Mouse (Mus musculus) thymus, adult 2 months (tissue): ENCODE data around the gene Fam102b. TPM values are rescaled to one million over a fixed set of nuclear protein-coding genes. Genes with fewer than 3 reads are reported as not detected.

Experiments
- DNase-seq: peaks from one replicate; pipeline ENCODE4 v3.0.0; 2021
- H3K27ac ChIP-seq: fragments of 200-500 bp; 2 replicates; pipeline ENCODE4 v1.5.1; 2012; ENCODE audit warnings: low read length, control low read depth; ENCODE audit not compliant: control insufficient read depth, insufficient read depth
- H3K27me3 ChIP-seq: fragments of 200-500 bp; 2 replicates; pipeline ENCODE4 v1.6.1; 2012; ENCODE audit warnings: mild to moderate bottlenecking, low read length, moderate library complexity, mixed read lengths; ENCODE audit not compliant: control insufficient read depth, insufficient read depth
- H3K36me3 ChIP-seq: fragments of 200-500 bp; 2 replicates; pipeline ENCODE4 v1.6.1; 2012; ENCODE audit warnings: mild to moderate bottlenecking, low read length, moderate library complexity; ENCODE audit not compliant: control insufficient read depth, insufficient read depth
- H3K4me1 ChIP-seq: fragments of 200-500 bp; replicated peaks from 2 replicates; pipeline ENCODE4 v1.6.1; 2012; ENCODE audit warnings: low read length; ENCODE audit not compliant: control insufficient read depth, insufficient read depth
- H3K4me3 ChIP-seq: fragments of 200-500 bp; 2 replicates; pipeline ENCODE4 v1.5.1; 2012; ENCODE audit warnings: mild to moderate bottlenecking, low read length, control low read depth, moderate library complexity; ENCODE audit not compliant: control insufficient read depth, insufficient read depth
- CTCF ChIP-seq: fragments of 200-500 bp; IDR thresholded peaks from 2 replicates; pipeline ENCODE4 v1.5.1; 2012; ENCODE audit warnings: mild to moderate bottlenecking, control low read depth, low read length, moderate library complexity, borderline replicate concordance; ENCODE audit not compliant: control insufficient read depth, poor library complexity, insufficient read depth; ENCODE audit errors: extremely low read depth
- POLR2A ChIP-seq: fragments of 200-500 bp; IDR thresholded peaks from 2 replicates; pipeline ENCODE4 v1.6.1; 2012; ENCODE audit warnings: mild to moderate bottlenecking, low read length, control low read depth, moderate library complexity; ENCODE audit not compliant: control insufficient read depth, poor library complexity, insufficient read depth; ENCODE audit errors: extremely low read depth
- WGBS: fragments of 180-500 bp; shearing (Covaris S2); methylation state at CpG from one replicate; pipeline ENCODE4 v1.1.7; 2018; 5-methylcytosine and 5-hydroxymethylcytosine counted together
- polyA plus RNA-seq: library from polyadenylated mRNA; depleted of rRNA; stranded (reverse); fragments of >200 nt; gene quantifications from 2 replicates; pipeline ENCODE4 v1.2.3, GENCODE M21; 2012; rRNA removed

Gene Fam102b
- polyA plus RNA-seq, 1 experiment, result 6.2 TPM

GRCm38 (mm10) chr3:108933557-108933956 lies 93.8 kb downstream of the Fam102b start:
- Histone ChIP-seq H3K36me3 (no peaks in the 10 kb centered on the region), H3K4me1 (no peaks in the 10 kb centered on the region), H3K4me3 (no peak overlapping the region), H3K27me3 (no peaks in the 10 kb centered on the region), H3K27ac (no peak overlapping the region)
- DNase-seq, result no peak
- no peak for TF ChIP-seq CTCF
- no peak for TF ChIP-seq POLR2A
- 94% methylated on average over 6 of the region's 6 CpGs for WGBS

GRCm38 (mm10) chr3:108926308-108926707 lies 101.1 kb downstream of the Fam102b start:
- WGBS, result 96% methylated on average over 1 of the region's 1 CpGs
- DNase-seq, result no peak
- Histone ChIP-seq H3K27me3 (no peaks in the 10 kb centered on the region), H3K36me3 (no peaks in the 10 kb centered on the region), H3K4me1 (no peaks in the 10 kb centered on the region), H3K4me3 (no peak overlapping the region), H3K27ac (no peak overlapping the region)
- TF ChIP-seq CTCF (no peak), POLR2A (no peak)

GRCm38 (mm10) chr3:108925677-108926076 lies 101.7 kb downstream of the Fam102b start:
- no peak for DNase-seq
- no peak for TF ChIP-seq CTCF
- TF ChIP-seq POLR2A, result no peak
- WGBS, result 97% methylated on average over 4 of the region's 4 CpGs
- H3K4me1 ChIP-seq, result no peaks in the 10 kb centered on the region
- H3K36me3 ChIP-seq, result no peaks in the 10 kb centered on the region
- H3K4me3 ChIP-seq, result no peak overlapping the region
- no peaks in the 10 kb centered on the region for H3K27me3 ChIP-seq
- no peak overlapping the region for H3K27ac ChIP-seq

- no peaks in the 10 kb centered on the region for H3K4me1 ChIP-seq
- H3K36me3 ChIP-seq, result no peaks in the 10 kb centered on the region
- WGBS, result 97% methylated on average over 1 of the region's 1 CpGs
- no peak overlapping the region for H3K4me3 ChIP-seq
- TF ChIP-seq POLR2A (no peak), CTCF (no peak)
- H3K27me3 ChIP-seq, result no peaks in the 10 kb centered on the region
- no peak overlapping the region for H3K27ac ChIP-seq
- DNase-seq, result no peak
Observed at GRCm38 (mm10) chr3:108921822-108922221, 105.6 kb downstream of the Fam102b start.

Other genes starting within 250 kb of the Fam102b start
- 10.5 and 13.2 TPM in 2 replicates for gene Stxbp3, start 187.1 kb downstream of the Fam102b start, polyA plus RNA-seq
- 3.4 and 3.5 TPM in 2 replicates for gene Fndc7, start 137.6 kb downstream of the Fam102b start, polyA plus RNA-seq
- gene Prpf38b, start 115.9 kb downstream of the Fam102b start, polyA plus RNA-seq, result 141 and 181 TPM in 2 replicates
- 0.96 and 1.5 TPM in 2 replicates for gene Henmt1, start 87.7 kb downstream of the Fam102b start, polyA plus RNA-seq
- gene Gm9857, start 87.2 kb downstream of the Fam102b start, polyA plus RNA-seq, result 2.4 and 3.1 TPM in 2 replicates
- gene Slc25a54, start 52.9 kb upstream of the Fam102b start, polyA plus RNA-seq, result not detected in 2 replicates
- 2.3 and 2.4 TPM in 2 replicates for gene Slc25a24, start 95.5 kb upstream of the Fam102b start, polyA plus RNA-seq